Mouse (Mus musculus) embryonic facial prominence, embryonic 13.5 days (tissue): ENCODE results near the gene G6pc2. TPM values are rescaled to one million over a fixed set of nuclear protein-coding genes. Genes with fewer than 3 reads are reported as not detected.

ENCODE experiments used
- ATAC-seq: fragments of 200-750 bp; cut with Nextera tagmentation; 2 replicates; pipeline ENCODE4 v1.8.0; 2017; ENCODE audit warnings: low read depth; ENCODE audit not compliant: insufficient number of reproducible peaks, insufficient read depth, low FRiP score, low TSS enrichment
- H3K27ac ChIP-seq: fragments of 300-500 bp; sonication (generic); 2 replicates; pipeline ENCODE4 v1.5.1; 2015; ENCODE audit warnings: moderate library complexity, mild to moderate bottlenecking, inconsistent platforms
- H3K27me3 ChIP-seq: fragments of 300-500 bp; sonication (generic); 2 replicates; pipeline ENCODE4 v1.6.1; 2015; ENCODE audit warnings: mild to moderate bottlenecking, inconsistent platforms
- H3K36me3 ChIP-seq: fragments of 300-500 bp; sonication (generic); 2 replicates; pipeline ENCODE4 v1.6.1; 2015; ENCODE audit warnings: mild to moderate bottlenecking, inconsistent platforms
- H3K4me1 ChIP-seq: fragments of 300-500 bp; sonication (generic); 2 replicates; pipeline ENCODE4 v1.6.1; 2015; ENCODE audit warnings: inconsistent platforms
- H3K4me2 ChIP-seq: fragments of 300-500 bp; sonication (generic); 2 replicates; pipeline ENCODE4 v1.6.1; 2015; ENCODE audit warnings: moderate library complexity, mild to moderate bottlenecking, inconsistent platforms
- H3K4me3 ChIP-seq: fragments of 300-500 bp; sonication (generic); 2 replicates; pipeline ENCODE4 v1.5.1; 2015; ENCODE audit warnings: mild to moderate bottlenecking, inconsistent platforms
- H3K9ac ChIP-seq: fragments of 300-500 bp; sonication (generic); 2 replicates; pipeline ENCODE4 v1.6.1; 2015; ENCODE audit warnings: mild to moderate bottlenecking, inconsistent platforms
- H3K9me3 ChIP-seq: fragments of 300-500 bp; sonication (generic); 2 replicates; pipeline ENCODE4 v1.6.1; 2016; ENCODE audit warnings: inconsistent platforms
- WGBS: fragments of 180-500 bp; shearing (Covaris S2); methylation state at CpG from one replicate; pipeline ENCODE4 v1.1.7; 2015; ENCODE audit warnings: mixed read lengths; 5-methylcytosine and 5-hydroxymethylcytosine counted together
- polyA plus RNA-seq: library from polyadenylated mRNA; unstranded; fragments of >200 nt; fragmentation: Nextera tagmentation; extraction: Ambion mirVana; gene quantifications from 2 replicates; pipeline ENCODE4 v1.2.1, GENCODE M21; 2015

G6pc2 gene
- polyA plus RNA-seq, 1 experiment from 2014 or later = not detected

DNA sequence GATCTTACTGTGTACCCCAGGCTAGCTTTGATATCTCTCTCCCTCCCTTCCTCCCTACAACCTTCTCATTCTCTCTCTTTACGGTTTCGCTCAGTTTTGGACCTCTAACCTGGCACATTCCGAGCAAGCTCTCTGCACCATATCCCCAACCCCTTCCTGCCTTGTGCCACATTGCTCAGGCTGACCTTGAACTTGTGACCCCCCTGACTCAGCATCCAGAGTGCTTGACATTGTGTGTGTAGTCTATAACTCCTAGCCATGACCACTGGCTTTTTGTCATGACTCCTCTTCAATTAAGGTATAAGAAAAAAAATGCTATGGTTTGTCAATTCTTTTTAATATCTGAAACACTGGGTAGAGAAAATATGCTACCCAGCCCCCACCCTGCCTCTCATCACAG, 1.2 kb upstream of the G6pc2 start:
- WGBS = 84% methylated on average over 3 of the region's 3 CpGs
- Histone ChIP-seq H3K27me3 (no peaks in the 10 kb centered on the region), H3K4me3 (no peak overlapping the region), H3K4me1 (peaks cover 8% of the 10 kb centered on the region), H3K4me2 (no peak overlapping the region), H3K9ac (no peak overlapping the region), H3K36me3 (no peaks in the 10 kb centered on the region), H3K27ac (no peak overlapping the region), H3K9me3 (no peaks in the 10 kb centered on the region)
- no peak for ATAC-seq

GRCm38 (mm10) chr2:69212652-69213051, 1.8 kb downstream of the G6pc2 start:
- no peaks in the 10 kb centered on the region for H3K9me3 ChIP-seq
- no peak overlapping the region for H3K9ac ChIP-seq
- no peaks in the 10 kb centered on the region for H3K4me1 ChIP-seq
- no peak overlapping the region for H3K27ac ChIP-seq
- H3K4me2 ChIP-seq = no peak overlapping the region
- H3K36me3 ChIP-seq = no peaks in the 10 kb centered on the region
- 68% methylated on average over 10 of the region's 10 CpGs for WGBS
- H3K27me3 ChIP-seq = no peaks in the 10 kb centered on the region
- no peak for ATAC-seq
- no peak overlapping the region for H3K4me3 ChIP-seq

DNA sequence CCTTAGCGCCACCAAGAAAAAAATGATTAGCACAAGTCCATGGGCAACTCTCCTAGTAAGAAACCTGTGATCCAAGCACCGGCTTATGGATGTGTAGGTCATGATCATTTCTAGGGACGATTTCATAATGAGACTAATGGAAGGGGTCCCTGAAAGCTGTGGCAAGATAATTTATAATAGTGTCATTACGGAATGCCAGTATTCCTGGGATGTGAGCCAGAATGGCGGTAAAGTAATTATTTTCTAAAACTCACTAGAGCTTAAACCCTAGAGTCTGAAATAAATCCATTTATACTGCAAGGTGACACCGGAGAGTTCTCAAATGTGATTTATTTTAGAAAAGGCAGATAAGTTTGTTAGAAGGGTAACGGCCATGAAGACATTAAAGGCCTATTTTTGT, 4.4 kb downstream of the G6pc2 start:
- Histone ChIP-seq H3K9ac (no peak overlapping the region), H3K4me1 (no peaks in the 10 kb centered on the region), H3K27ac (no peak overlapping the region; the same call in 1 of the 2 replicates), H3K4me2 (no peak overlapping the region), H3K4me3 (no peak overlapping the region), H3K27me3 (no peaks in the 10 kb centered on the region), H3K9me3 (no peaks in the 10 kb centered on the region), H3K36me3 (no peaks in the 10 kb centered on the region)
- WGBS = 71% methylated on average over 7 of the region's 7 CpGs
- ATAC-seq = no peak

DNA sequence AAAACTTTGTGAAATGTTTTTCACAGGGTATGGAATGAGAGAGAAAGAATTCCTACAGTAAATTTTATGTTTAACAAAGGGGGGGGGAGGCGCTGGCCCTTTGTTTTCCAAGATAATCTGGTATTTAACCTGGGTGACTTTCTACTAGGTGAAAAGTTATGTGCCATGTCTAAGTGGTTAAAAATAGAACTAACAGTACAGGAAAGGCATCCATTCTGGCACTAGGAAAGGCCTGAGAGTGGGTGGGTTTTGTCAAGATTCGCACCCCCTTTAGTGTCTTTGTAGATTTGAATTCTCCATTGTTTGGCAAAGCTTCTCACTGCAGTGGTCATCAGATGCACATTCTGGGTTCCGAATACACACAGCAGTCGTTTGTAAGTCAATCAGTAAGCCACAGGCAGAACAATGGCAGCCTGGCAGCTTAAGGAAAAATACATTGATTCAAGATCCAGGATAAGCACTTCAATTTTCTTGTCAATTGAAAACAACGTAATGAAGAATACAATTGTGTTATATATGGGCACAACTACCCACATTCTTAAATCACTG, 11.1 kb downstream of the G6pc2 start:
- WGBS = 48% methylated on average over 5 of the region's 5 CpGs
- no peak for ATAC-seq

GRCm38 (mm10) chr2:69222815-69223214, 11.9 kb downstream of the G6pc2 start:
- H3K36me3 ChIP-seq = no peaks in the 10 kb centered on the region
- no peak overlapping the region for H3K9ac ChIP-seq
- WGBS = 83% methylated on average over 10 of the region's 10 CpGs
- no peak overlapping the region for H3K4me3 ChIP-seq
- no peaks in the 10 kb centered on the region for H3K9me3 ChIP-seq
- ATAC-seq = no peak
- H3K27me3 ChIP-seq = no peaks in the 10 kb centered on the region
- H3K4me2 ChIP-seq = no peak overlapping the region
- no peak overlapping the region for H3K27ac ChIP-seq
- H3K4me1 ChIP-seq = no peaks in the 10 kb centered on the region

More for the DNA sequence above, 11.1 kb downstream of the G6pc2 start:
- Histone ChIP-seq H3K9me3 (no peaks in the 10 kb centered on the region), H3K4me3 (no peak overlapping the region), H3K9ac (no peak overlapping the region), H3K4me1 (no peaks in the 10 kb centered on the region), H3K36me3 (no peaks in the 10 kb centered on the region), H3K4me2 (no peak overlapping the region), H3K27ac (no peak overlapping the region), H3K27me3 (no peaks in the 10 kb centered on the region)

GRCm38 (mm10) chr2:69224724-69225123, 13.9 kb downstream of the G6pc2 start:
- Histone ChIP-seq H3K4me3 (no peak overlapping the region), H3K27ac (no peak overlapping the region), H3K9ac (no peak overlapping the region), H3K36me3 (no peaks in the 10 kb centered on the region), H3K27me3 (no peaks in the 10 kb centered on the region), H3K4me1 (no peaks in the 10 kb centered on the region), H3K4me2 (no peak overlapping the region), H3K9me3 (no peaks in the 10 kb centered on the region)
- WGBS = 44% methylated on average over 2 of the region's 2 CpGs
- no peak for ATAC-seq

DNA sequence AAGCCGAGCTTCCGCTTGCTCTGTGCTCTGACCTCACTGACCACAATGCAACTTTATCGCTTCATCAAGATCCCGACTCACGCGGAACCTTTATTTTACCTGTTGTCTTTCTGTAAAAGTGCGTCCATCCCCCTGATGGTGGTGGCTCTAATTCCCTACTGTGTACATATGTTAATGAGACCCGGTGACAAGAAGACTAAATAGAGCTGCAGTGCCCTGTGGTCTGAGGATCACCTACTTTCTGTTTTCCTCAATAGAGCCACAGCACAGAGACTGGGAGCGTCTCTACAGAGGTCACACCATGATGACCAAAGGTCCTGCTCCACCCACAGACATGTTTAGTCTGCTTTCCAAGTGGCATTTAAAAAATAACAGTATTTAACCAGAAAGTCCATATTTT, 16.0 kb downstream of the G6pc2 start:
- Histone ChIP-seq H3K9ac (no peak overlapping the region), H3K9me3 (no peaks in the 10 kb centered on the region), H3K4me1 (no peaks in the 10 kb centered on the region), H3K36me3 (no peaks in the 10 kb centered on the region), H3K27ac (no peak overlapping the region), H3K4me2 (no peak overlapping the region), H3K27me3 (no peaks in the 10 kb centered on the region), H3K4me3 (no peak overlapping the region)
- ATAC-seq = no peak
- WGBS = 88% methylated on average over 9 of the region's 9 CpGs

GRCm38 (mm10) chr2:69228635-69229034, 17.8 kb downstream of the G6pc2 start:
- no peak for ATAC-seq
- H3K9ac ChIP-seq = no peak overlapping the region
- no peaks in the 10 kb centered on the region for H3K9me3 ChIP-seq
- no peak overlapping the region for H3K4me3 ChIP-seq
- no peak overlapping the region for H3K27ac ChIP-seq
- no peaks in the 10 kb centered on the region for H3K4me1 ChIP-seq
- no peak overlapping the region for H3K4me2 ChIP-seq
- no peaks in the 10 kb centered on the region for H3K27me3 ChIP-seq
- WGBS = 49% methylated on average over 6 of the region's 6 CpGs
- no peaks in the 10 kb centered on the region for H3K36me3 ChIP-seq

DNA sequence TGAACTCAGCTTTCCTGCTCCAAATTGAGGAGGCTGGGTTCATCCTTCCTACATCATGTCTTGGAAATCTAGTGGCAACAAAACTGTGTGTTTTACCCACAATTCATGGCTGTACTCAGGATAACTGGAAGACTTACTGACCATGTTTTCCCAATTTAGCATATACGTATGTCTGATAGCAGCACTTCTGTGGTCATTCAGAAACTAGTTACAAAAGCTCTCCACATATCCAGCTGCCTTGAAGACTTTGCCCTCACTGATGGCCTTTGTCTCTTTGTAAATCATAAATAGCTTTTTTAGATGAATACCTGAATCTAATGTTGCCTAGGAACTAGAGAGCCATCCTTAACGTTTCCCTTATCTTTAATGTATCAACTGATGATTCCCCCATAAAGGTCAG, 19.3 kb downstream of the G6pc2 start:
- WGBS = 88% methylated on average over 2 of the region's 2 CpGs

GRCm38 (mm10) chr2:69232101-69232500, 21.2 kb downstream of the G6pc2 start:
- H3K9me3 ChIP-seq = no peaks in the 10 kb centered on the region
- H3K27me3 ChIP-seq = no peaks in the 10 kb centered on the region
- ATAC-seq = no peak
- H3K9ac ChIP-seq = no peak overlapping the region
- H3K4me3 ChIP-seq = no peak overlapping the region
- H3K4me2 ChIP-seq = no peak overlapping the region
- no peaks in the 10 kb centered on the region for H3K36me3 ChIP-seq
- H3K4me1 ChIP-seq = no peaks in the 10 kb centered on the region
- no peak overlapping the region for H3K27ac ChIP-seq

More for the DNA sequence above, 19.3 kb downstream of the G6pc2 start:
- Histone ChIP-seq H3K36me3 (no peaks in the 10 kb centered on the region), H3K27me3 (no peaks in the 10 kb centered on the region), H3K27ac (no peak overlapping the region), H3K9me3 (no peaks in the 10 kb centered on the region), H3K4me2 (no peak overlapping the region), H3K9ac (no peak overlapping the region), H3K4me1 (no peaks in the 10 kb centered on the region), H3K4me3 (no peak overlapping the region)
- ATAC-seq = no peak

DNA sequence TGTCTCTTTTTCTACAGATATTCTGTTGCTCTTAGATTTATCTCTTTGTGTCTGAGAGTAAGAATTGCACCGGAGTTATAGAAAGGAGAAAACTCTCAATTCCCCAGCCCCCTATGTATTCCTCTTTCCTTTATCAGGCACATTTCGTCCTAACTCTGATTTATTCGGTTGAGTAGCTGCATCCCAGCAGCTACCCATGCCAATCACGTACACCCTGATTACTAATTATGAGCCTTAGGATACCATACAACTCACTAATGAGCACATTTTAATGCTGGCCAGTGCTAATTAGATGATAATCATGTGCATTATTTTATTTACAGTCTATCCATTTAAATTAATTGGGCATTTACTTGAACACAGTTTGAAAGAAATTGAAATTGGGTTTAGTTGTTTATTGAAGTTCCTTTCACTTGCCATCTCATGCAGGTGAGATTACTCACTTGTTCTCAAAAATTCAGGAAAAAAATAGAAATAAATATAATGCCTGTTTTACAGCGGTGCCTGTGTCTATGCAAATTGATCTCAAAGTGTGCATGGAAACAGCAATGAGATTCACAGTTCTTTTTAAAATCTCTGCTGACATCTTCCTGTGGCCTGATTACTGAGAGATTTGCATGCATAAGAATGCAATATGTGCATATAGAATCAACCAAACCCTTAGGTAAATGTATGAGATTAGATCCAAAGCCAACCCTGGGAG, 24.3 kb downstream of the G6pc2 start:
- H3K27me3 ChIP-seq = no peaks in the 10 kb centered on the region
- H3K27ac ChIP-seq = no peak overlapping the region
- no peaks in the 10 kb centered on the region for H3K4me1 ChIP-seq
- ATAC-seq = no peak
- 85% methylated on average over 5 of the region's 5 CpGs for WGBS
- no peak overlapping the region for H3K4me3 ChIP-seq
- H3K9me3 ChIP-seq = no peaks in the 10 kb centered on the region
- no peak overlapping the region for H3K9ac ChIP-seq
- no peak overlapping the region for H3K4me2 ChIP-seq
- no peaks in the 10 kb centered on the region for H3K36me3 ChIP-seq

DNA sequence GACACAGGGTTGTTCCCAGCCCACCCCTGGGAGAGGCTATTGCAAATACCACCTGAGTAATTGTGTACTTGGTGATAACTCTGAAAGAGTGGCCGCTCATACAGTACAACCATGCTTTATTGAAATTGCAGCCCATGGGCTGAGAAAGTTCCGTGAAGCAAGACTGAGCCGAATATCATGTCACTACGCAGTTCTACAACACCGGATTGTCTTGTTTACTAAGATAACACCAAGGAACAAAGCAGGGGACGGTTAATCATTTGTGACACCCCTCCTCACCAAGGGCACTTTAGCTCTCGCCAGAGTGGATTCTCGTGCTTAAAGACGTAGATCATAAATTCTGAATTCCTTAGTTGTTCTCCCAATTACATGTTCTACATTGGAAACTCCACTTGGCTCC, 28.4 kb downstream of the G6pc2 start:
- no peaks in the 10 kb centered on the region for H3K27me3 ChIP-seq
- no peak overlapping the region for H3K4me2 ChIP-seq
- H3K4me1 ChIP-seq = no peaks in the 10 kb centered on the region
- no peak for ATAC-seq
- WGBS = 92% methylated on average over 9 of the region's 9 CpGs
- no peaks in the 10 kb centered on the region for H3K36me3 ChIP-seq
- H3K9me3 ChIP-seq = no peaks in the 10 kb centered on the region
- H3K27ac ChIP-seq = no peak overlapping the region
- H3K9ac ChIP-seq = no peak overlapping the region
- no peak overlapping the region for H3K4me3 ChIP-seq
